In genomic region chr15:102072963-102073558, GRCm38 (mm10) we compare ENCODE assay signal across 8 mouse cellular contexts. TPM values are rescaled to one million over a fixed set of nuclear protein-coding genes. Genes with fewer than 3 reads are reported as not detected.
DNase-seq lines count a peak whose midpoint lies in the region; ATAC-seq and TF ChIP-seq lines count a peak whose summit lies in the region.

No protein-coding gene starts in this region.

- no peaks in the 10 kb centered on the region for H3K9me3 ChIP-seq in heart, embryonic 10.5 days
- no peaks in the 10 kb centered on the region for H3K9me3 ChIP-seq in CH12.LX (replicated peaks; ENCODE audit: low read length)
- H3K9me3 ChIP-seq in forebrain, embryonic 12.5 days: no peaks in the 10 kb centered on the region
- H3K9me3 ChIP-seq in liver, embryonic 13.5 days (replicated peaks): no peaks in the 10 kb centered on the region

- no peak for TF ChIP-seq EP300 in CH12.LX (IDR thresholded peaks at IDR 0.05; ENCODE audit: low read length)

- peak; percentile 50 for ATAC-seq in forebrain, embryonic 12.5 days (ENCODE audit: low FRiP score)
- ATAC-seq in liver, embryonic 13.5 days (ENCODE audit: low read depth): peak; percentile 1; the same call in 1 of the 2 replicates

- TF ChIP-seq CTCF in CH12.LX (conservative IDR thresholded peaks at IDR 0.05 in 1 of 2, IDR thresholded peaks at IDR 0.05 in 1 of 2; ENCODE audit: low read depth in 2 of 2, low read length in 2 of 2): no peak

- dilution Hi-C loops in CH12.LX (cut with MboI; ENCODE audit: extremely low pct_ligation_motif_present, extremely low pct_unique_long_range_greater_than_20kb, low sequenced_read_pairs): no loop called here

- H3K4me1 ChIP-seq in heart, embryonic 10.5 days: peaks cover 14% of the 10 kb centered on the region
- H3K4me1 ChIP-seq in CH12.LX (ENCODE audit: control insufficient read depth in 1 of 2, insufficient read depth in 2 of 2): peaks cover 12 to 63% of the 10 kb centered on the region in 2 experiments
- H3K4me1 ChIP-seq in forebrain, embryonic 12.5 days: peaks cover 15% of the 10 kb centered on the region
- H3K4me1 ChIP-seq in liver, embryonic 13.5 days (replicated peaks): peaks cover 63% of the 10 kb centered on the region

- TF ChIP-seq RAD21 in CH12.LX (IDR thresholded peaks at IDR 0.05; ENCODE audit: low read depth, low read length): no peak

- peaks cover 41% of the 10 kb centered on the region for H3K79me2 ChIP-seq in CH12.LX (replicated peaks; ENCODE audit: control insufficient read depth, extremely low read depth, insufficient read depth, poor library complexity, severe bottlenecking)

- no peak for DNase-seq in heart, embryonic 10.5 days (ENCODE audit: low spot score)
- no peak for DNase-seq in heart, adult 8-10 months (ENCODE audit: low spot score)
- no peak for DNase-seq in CH12.LX (ENCODE audit: extremely low read depth)
- DNase-seq in liver, embryonic 13.5 days: no peak
- DNase-seq in urinary bladder, postnatal 10 days (ENCODE audit: low spot score): no peak
- DNase-seq in kidney, postnatal 4 days: no peak
- DNase-seq in right cerebral cortex, adult 2 months (ENCODE audit: low spot score in 2 of 2): no peak

- H3K4me3 ChIP-seq in heart, embryonic 10.5 days: peak overlapping the region; percentile 99
- peak overlapping the region in 2 of 3 experiments; percentile 39 to 94 for H3K4me3 ChIP-seq in CH12.LX (replicated peaks in 1 of 3; ENCODE audit: low read depth in 2 of 3, low read length in 2 of 3, poor library complexity in 1 of 3)
- peak overlapping the region; percentile 82 for H3K4me3 ChIP-seq in forebrain, embryonic 12.5 days (replicated peaks)
- H3K4me3 ChIP-seq in liver, embryonic 13.5 days (replicated peaks): peak overlapping the region; percentile 96

- no peaks in the 10 kb centered on the region for H3K36me3 ChIP-seq in heart, embryonic 10.5 days
- H3K36me3 ChIP-seq in CH12.LX (replicated peaks in 1 of 2; ENCODE audit: control insufficient read depth in 1 of 2, insufficient read depth in 1 of 2, low read length in 1 of 2): peaks cover 0 to 12% of the 10 kb centered on the region in 2 experiments
- no peaks in the 10 kb centered on the region for H3K36me3 ChIP-seq in forebrain, embryonic 12.5 days (replicated peaks)
- no peaks in the 10 kb centered on the region for H3K36me3 ChIP-seq in liver, embryonic 13.5 days

- in situ Hi-C loops in CH12.LX (cut with MboI; ENCODE audit: low pct_ligation_motif_present, low pct_unique_long_range_greater_than_20kb, low sequenced_read_pairs): loop anchor here (5.0 kb wide), 1 partner anchor 751 kb away; no protein-coding TSS in a partner anchor

- WGBS in heart, embryonic 10.5 days: 14% methylated on average over 6 of the region's 6 CpGs
- 16% methylated on average over 6 of the region's 6 CpGs for WGBS in forebrain, embryonic 12.5 days
- WGBS in liver, embryonic 13.5 days (ENCODE audit: insufficient replicate concordance): 14% methylated on average over 6 of the region's 6 CpGs

- peak overlapping the region; percentile 100; the same call in 1 of the 2 replicates for H3K27ac ChIP-seq in heart, embryonic 10.5 days
- H3K27ac ChIP-seq in CH12.LX (ENCODE audit: insufficient read depth, low read depth): no peak overlapping the region
- H3K27ac ChIP-seq in forebrain, embryonic 12.5 days: peak overlapping the region; percentile 95
- H3K27ac ChIP-seq in liver, embryonic 13.5 days: peak overlapping the region; percentile 68

- no peaks in the 10 kb centered on the region for H3K27me3 ChIP-seq in heart, embryonic 10.5 days (ENCODE audit: insufficient read depth, poor library complexity, severe bottlenecking)
- H3K27me3 ChIP-seq in CH12.LX (replicated peaks): no peaks in the 10 kb centered on the region
- H3K27me3 ChIP-seq in forebrain, embryonic 12.5 days: peaks cover 17% of the 10 kb centered on the region
- H3K27me3 ChIP-seq in liver, embryonic 13.5 days: peaks cover under 1% of the 10 kb centered on the region; the same call in 1 of the 2 replicates

- TF ChIP-seq POLR2A in CH12.LX (IDR thresholded peaks at IDR 0.05; ENCODE audit: low read depth, low read length): no peak

- H3K4me2 ChIP-seq in CH12.LX (ENCODE audit: insufficient read depth, low read depth, poor library complexity, severe bottlenecking): peak overlapping the region; percentile 58; the same call in 1 of the 2 replicates
- peak overlapping the region; percentile 45 for H3K4me2 ChIP-seq in forebrain, embryonic 12.5 days
- H3K4me2 ChIP-seq in liver, embryonic 13.5 days: peak overlapping the region; percentile 94

- H3K9ac ChIP-seq in CH12.LX (ENCODE audit: insufficient read depth, low read depth): peak overlapping the region; percentile 58
- H3K9ac ChIP-seq in forebrain, embryonic 12.5 days: peak overlapping the region; percentile 2; the same call in 1 of the 2 replicates
- peak overlapping the region; percentile 98 for H3K9ac ChIP-seq in liver, embryonic 13.5 days

TF ChIP-seq in CH12.LX, 34 proteins besides CTCF, POLR2A, EP300 and RAD21:
- no peak for TF ChIP-seq ELF1 (IDR thresholded peaks at IDR 0.05; ENCODE audit: low read depth, low read length)
- TF ChIP-seq MAFK (IDR thresholded peaks at IDR 0.05; ENCODE audit: insufficient replicate concordance, low read length): no peak
- TF ChIP-seq TBP (conservative IDR thresholded peaks at IDR 0.05; ENCODE audit: low read depth, low read length): peak; percentile 55; the same call in 1 of the 2 replicates
- no peak for TF ChIP-seq GABPA (IDR thresholded peaks at IDR 0.05; ENCODE audit: insufficient replicate concordance, low read depth, low read length)
- TF ChIP-seq MAZ (IDR thresholded peaks at IDR 0.05; ENCODE audit: low read depth, low read length): no peak
- 0 out of 2 replicates have a peak, but pooled peaks have one; percentile 5 for TF ChIP-seq MEF2A (IDR thresholded peaks at IDR 0.05; ENCODE audit: borderline replicate concordance, low read depth, low read length)
- TF ChIP-seq ZC3H11A (IDR thresholded peaks at IDR 0.05; ENCODE audit: low read depth, low read length): no peak
- no peak for TF ChIP-seq USF2 (conservative IDR thresholded peaks at IDR 0.05; ENCODE audit: low read depth, low read length)

RNA-seq across cellular contexts. Expression of gene Eif4b, which starts 0.5 kb away (rescaled TPM):
- 85.5 and 99.6 TPM in 2 replicates for polyA plus RNA-seq in heart, embryonic 10.5 days (2016; fragmentation: Nextera tagmentation; extraction: Ambion mirVana)
- total RNA-seq in heart, adult 8-10 months (2022): 100 to 1,000 TPM; 161 to 190 (median 169) TPM
- total RNA-seq in CH12.LX (2012; rRNA removed) (507 and 555 TPM in 2 replicates), CH12.LX (2014; rRNA removed) (492 and 536 TPM in 2 replicates)
- polyA plus RNA-seq in CH12.LX (2012; ENCODE audit: insufficient read length, low read depth): 652 and 950 TPM in 2 replicates
- 109 TPM in 2 replicates for polyA plus RNA-seq in forebrain, embryonic 12.5 days (2016; fragmentation: Nextera tagmentation; extraction: Ambion mirVana)
- polyA plus RNA-seq in liver, embryonic 13.5 days (2015; fragmentation: Nextera tagmentation; extraction: Ambion mirVana): 67.5 and 79.6 TPM in 2 replicates

RNA-seq across cellular contexts. Expression of gene Tns2, which starts 27.2 kb away (rescaled TPM):
- 19.8 and 19.9 TPM in 2 replicates for polyA plus RNA-seq in heart, embryonic 10.5 days (2016; fragmentation: Nextera tagmentation; extraction: Ambion mirVana)
- 100 to 1,000 TPM; 123 to 146 (median 133) TPM for total RNA-seq in heart, adult 8-10 months (2022)
- 0.08 and 0.13 TPM in 2 replicates for total RNA-seq in CH12.LX (2012; rRNA removed)
- not detected in 2 replicates for total RNA-seq in CH12.LX (2014; rRNA removed)
- polyA plus RNA-seq in CH12.LX (2012; ENCODE audit: insufficient read length, low read depth): 0.34 and 0.49 TPM in 2 replicates
- polyA plus RNA-seq in forebrain, embryonic 12.5 days (2016; fragmentation: Nextera tagmentation; extraction: Ambion mirVana): 7.9 and 8.2 TPM in 2 replicates
- polyA plus RNA-seq in liver, embryonic 13.5 days (2015; fragmentation: Nextera tagmentation; extraction: Ambion mirVana): 4.4 and 5.0 TPM in 2 replicates

RNA-seq across cellular contexts. Expression of gene Krt18, which starts 45.1 kb away (rescaled TPM):
- polyA plus RNA-seq in heart, embryonic 10.5 days (2016; fragmentation: Nextera tagmentation; extraction: Ambion mirVana): 78.5 and 184 TPM in 2 replicates
- total RNA-seq in heart, adult 8-10 months (2022): 1 to 10 TPM; 1.9 to 3.9 (median 2.5) TPM
- total RNA-seq in CH12.LX (2012; rRNA removed) (0.13 and 0.21 TPM in 2 replicates), CH12.LX (2014; rRNA removed) (not detected in 2 replicates)
- not detected in 2 replicates for polyA plus RNA-seq in CH12.LX (2012; ENCODE audit: insufficient read length, low read depth)
- 9.4 and 13.6 TPM in 2 replicates for polyA plus RNA-seq in forebrain, embryonic 12.5 days (2016; fragmentation: Nextera tagmentation; extraction: Ambion mirVana)
- polyA plus RNA-seq in liver, embryonic 13.5 days (2015; fragmentation: Nextera tagmentation; extraction: Ambion mirVana): 81.8 and 85.0 TPM in 2 replicates

Comparison
In these comparisons a context has a peak if more than half of its experiments do, and no peak if none do; other contexts are left out.
1. H3K9ac ChIP-seq: peak in every context shown above with its lines; median percentile 98 in liver, embryonic 13.5 days; 58 in CH12.LX; 2 in forebrain, embryonic 12.5 days.